Mouse (Mus musculus) ZHBTc4 (cell line): ENCODE measurements around the gene Hipk1.
A peak's percentile ranks its signal among the peaks of the same experiment; 100 is the strongest.

Source experiments
- DNase-seq: peaks from one replicate; pipeline ENCODE4 v3.0.0-alpha.2; 2011; ENCODE audit warnings: low read depth, low spot score

Hipk1 gene

GRCm38 (mm10) chr3:103715762-103716693, 75.3 kb downstream of the Hipk1 start:
- DNase-seq: peak; percentile 52

GRCm38 (mm10) chr3:103714942-103715341, 76.4 kb downstream of the Hipk1 start:
- no peak for DNase-seq

GRCm38 (mm10) chr3:103714236-103714875, 77.0 kb downstream of the Hipk1 start:
- DNase-seq: peak; percentile 72

GRCm38 (mm10) chr3:103712196-103712595, 79.2 kb downstream of the Hipk1 start:
- DNase-seq: no peak

- DNase-seq: no peak
Observed at GRCm38 (mm10) chr3:103709470-103710040, 81.8 kb downstream of the Hipk1 start.

- DNase-seq: no peak
Observed at GRCm38 (mm10) chr3:103705426-103705825, 85.9 kb downstream of the Hipk1 start.

GRCm38 (mm10) chr3:103704661-103705060, 86.7 kb downstream of the Hipk1 start:
- DNase-seq: no peak

- peak; percentile 54 for DNase-seq
Observed at GRCm38 (mm10) chr3:103696388-103696925, 94.9 kb downstream of the Hipk1 start.

- no peak for DNase-seq
Observed at GRCm38 (mm10) chr3:103695556-103695955, 95.8 kb downstream of the Hipk1 start.

- no peak for DNase-seq
Observed at GRCm38 (mm10) chr3:103690506-103690905, 100.9 kb downstream of the Hipk1 start.
